ENCODE assay signal across 15 mouse cellular contexts in the genomic region with DNA sequence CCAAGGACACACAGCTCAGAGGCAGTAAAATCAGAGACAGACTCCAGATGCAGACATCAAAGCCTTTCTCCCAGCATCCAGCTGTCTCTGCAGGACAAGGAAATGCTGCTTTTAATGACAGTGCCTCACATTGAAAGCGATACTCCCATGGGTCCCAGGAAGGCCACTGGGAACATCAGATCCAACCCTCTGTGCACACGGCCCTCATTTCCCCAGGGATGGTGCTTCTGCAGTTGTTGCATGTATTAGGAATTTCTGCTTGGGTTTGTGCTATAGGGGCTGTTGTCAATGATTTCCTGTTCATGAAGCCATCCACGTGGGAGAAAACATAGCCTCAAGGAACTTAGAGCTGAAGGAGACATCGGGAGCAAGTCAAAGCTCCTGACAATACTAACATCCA. TPM values are rescaled to one million over a fixed set of nuclear protein-coding genes. Genes with fewer than 3 reads are reported as not detected.
DNase-seq lines count a peak whose midpoint lies in the region; ATAC-seq and TF ChIP-seq lines count a peak whose summit lies in the region.
"Had no signal": no experiment of that assay in that cellular context is flagged by ENCODE, and none has a peak within 500 bp of the region (broad histone marks: within the 10 kb centered on the region; RNA-seq: fewer than 3 reads in every experiment).

No protein-coding gene starts in this region.

- no peak overlapping the region for H3K9ac ChIP-seq in kidney, embryonic 14.5 days (ENCODE audit: low read depth, low read length)
- no peak overlapping the region for H3K9ac ChIP-seq in embryonic facial prominence, embryonic 12.5 days
- H3K9ac ChIP-seq: liver, embryonic 14.5 days; midbrain, embryonic 12.5 days had no signal

- no peaks in the 10 kb centered on the region for H3K36me3 ChIP-seq in kidney, adult 2 months (ENCODE audit: control insufficient read depth, insufficient read depth, low read length)
- no peaks in the 10 kb centered on the region for H3K36me3 ChIP-seq in kidney, embryonic 14.5 days (ENCODE audit: control insufficient read depth, insufficient read depth, low read length)
- no peaks in the 10 kb centered on the region for H3K36me3 ChIP-seq in C2C12 (ENCODE audit: control insufficient read depth, insufficient read depth)
- no peaks in the 10 kb centered on the region for H3K36me3 ChIP-seq in embryonic facial prominence, embryonic 12.5 days
- H3K36me3 ChIP-seq: hindbrain, embryonic 13.5 days had no signal

- H3K27ac ChIP-seq in gastrocnemius, adult 2 months: peak overlapping the region; percentile 96
- no peak overlapping the region for H3K27ac ChIP-seq in kidney, adult 2 months (ENCODE audit: insufficient read depth, low read depth, low read length)
- H3K27ac ChIP-seq in kidney, embryonic 14.5 days (ENCODE audit: low read depth, low read length): no peak overlapping the region
- H3K27ac ChIP-seq in embryonic facial prominence, embryonic 12.5 days: peak overlapping the region; percentile 82
- H3K27ac ChIP-seq: liver, embryonic 14.5 days had no signal

- H3K4me2 ChIP-seq in kidney, embryonic 14.5 days (replicated peaks; ENCODE audit: low read depth, low read length): no peak overlapping the region
- no peak overlapping the region for H3K4me2 ChIP-seq in embryonic facial prominence, embryonic 12.5 days (replicated peaks)

- DNase-seq in gastrocnemius, adult 2 months: no peak
- no peak for DNase-seq in gastrocnemius, postnatal 10 days
- peak; percentile 27 for DNase-seq in kidney, adult 2 months
- no peak for DNase-seq in layer of hippocampus, adult 18-20 months (ENCODE audit: low spot score in 2 of 2)
- DNase-seq: B cell, adult 2 months; cerebellum, adult 8-10 months; layer of hippocampus, postnatal 36 days; thymus, postnatal 25 days had no signal

- no peaks in the 10 kb centered on the region for H3K79me3 ChIP-seq in C2C12 (ENCODE audit: low read depth)

- intact Hi-C loops in gastrocnemius, adult 2 months (cut with DNase I): no loop called here

- 37% methylated on average over 4 of the region's 4 CpGs for WGBS in kidney, adult 2 months
- WGBS in kidney, embryonic 14.5 days: 19% methylated on average over 4 of the region's 4 CpGs
- WGBS in embryonic facial prominence, embryonic 12.5 days: 22% methylated on average over 4 of the region's 4 CpGs

- no peak overlapping the region for H3ac ChIP-seq in C2C12 (ENCODE audit: control insufficient read depth, insufficient read length, low read depth)

- no peak for TF ChIP-seq CTCF in gastrocnemius, adult 2 months (IDR thresholded peaks at IDR 0.05)
- no peak for TF ChIP-seq CTCF in kidney, adult 2 months (conservative IDR thresholded peaks at IDR 0.05; ENCODE audit: insufficient read depth, insufficient read length, low read depth, low read length)
- no peak for TF ChIP-seq CTCF in C2C12 (IDR thresholded peaks at IDR 0.05; ENCODE audit: control insufficient read depth, insufficient read depth, insufficient read length)

- no peaks in the 10 kb centered on the region for H3K4me1 ChIP-seq in kidney, adult 2 months (ENCODE audit: control insufficient read depth, insufficient read depth, low read length)
- H3K4me1 ChIP-seq in kidney, embryonic 14.5 days (ENCODE audit: control insufficient read depth, insufficient read depth, low read length): peaks cover 36% of the 10 kb centered on the region
- H3K4me1 ChIP-seq in embryonic facial prominence, embryonic 12.5 days: peaks cover 74% of the 10 kb centered on the region

- peak overlapping the region; percentile 62 for H3K4me3 ChIP-seq in gastrocnemius, adult 2 months
- H3K4me3 ChIP-seq in kidney, adult 2 months (ENCODE audit: insufficient read depth, low read depth, low read length): no peak overlapping the region
- no peak overlapping the region for H3K4me3 ChIP-seq in kidney, embryonic 14.5 days (ENCODE audit: low read length)
- H3K4me3 ChIP-seq in C2C12 (ENCODE audit: insufficient read depth, poor library complexity, severe bottlenecking): no peak overlapping the region
- H3K4me3 ChIP-seq in embryonic facial prominence, embryonic 12.5 days: no peak overlapping the region
- H3K4me3 ChIP-seq: erythroblast, embryonic 14.5 days; hindbrain, embryonic 13.5 days; midbrain, embryonic 12.5 days had no signal

- no peaks in the 10 kb centered on the region for H3K79me2 ChIP-seq in C2C12 (ENCODE audit: control insufficient read depth, insufficient read depth)

- no peaks in the 10 kb centered on the region for H3K9me3 ChIP-seq in kidney, embryonic 14.5 days (ENCODE audit: control insufficient read depth, low read length)
- no peaks in the 10 kb centered on the region for H3K9me3 ChIP-seq in embryonic facial prominence, embryonic 12.5 days
- H3K9me3 ChIP-seq: hindbrain, embryonic 13.5 days; midbrain, embryonic 12.5 days had no signal

- ATAC-seq in kidney, embryonic 14.5 days (ENCODE audit: low FRiP score, low TSS enrichment): no peak
- ATAC-seq in embryonic facial prominence, embryonic 12.5 days (ENCODE audit: insufficient number of reproducible peaks, insufficient read depth, low FRiP score, low TSS enrichment): no peak

- TF ChIP-seq POLR2A in kidney, adult 2 months (IDR thresholded peaks at IDR 0.05; ENCODE audit: low read depth, low read length): no peak

- H3K27me3 ChIP-seq in kidney, adult 2 months (replicated peaks; ENCODE audit: control insufficient read depth, insufficient read depth, low read length): no peaks in the 10 kb centered on the region
- H3K27me3 ChIP-seq in kidney, embryonic 14.5 days (ENCODE audit: control insufficient read depth, insufficient read depth, low read length): 0 out of 2 replicates have a peak, but pooled peaks cover 4% of the 10 kb centered on the region
- no peaks in the 10 kb centered on the region for H3K27me3 ChIP-seq in C2C12 (ENCODE audit: control insufficient read depth, insufficient read depth, insufficient read length)
- no peaks in the 10 kb centered on the region for H3K27me3 ChIP-seq in embryonic facial prominence, embryonic 12.5 days
- H3K27me3 ChIP-seq: hindbrain, embryonic 13.5 days; midbrain, embryonic 12.5 days had no signal

TF ChIP-seq in C2C12, 6 proteins besides CTCF, POLR2A, EP300 and RAD21:
- no peak for TF ChIP-seq MYOG (IDR thresholded peaks at IDR 0.05; ENCODE audit: control insufficient read depth, extremely low read depth, insufficient read length)
- TF ChIP-seq MYOD1 (IDR thresholded peaks at IDR 0.05; ENCODE audit: control insufficient read depth, insufficient read length, low read depth): peak; percentile 23

RNA-seq across cellular contexts. Expression of a gene that starts 8.3 kb away (rescaled TPM):
- 10 to 100 TPM; 35.4 to 40.7 TPM for total RNA-seq in gastrocnemius, adult 2 months (2021)
- total RNA-seq in gastrocnemius, postnatal 10 days (2021): 10 to 100 TPM; 27.9 TPM
- polyA plus RNA-seq in kidney, adult 2 months (2012; rRNA removed): 7.1 and 8.2 TPM in 2 replicates
- polyA plus RNA-seq in kidney, embryonic 14.5 days (2014; fragmentation: Nextera tagmentation; extraction: Ambion mirVana): 5.4 and 5.5 TPM in 2 replicates
- 8.5 TPM for polyA plus RNA-seq in C2C12 (2012; fragmentation: generic; extraction: Trizol)
- 18.8 and 20.8 TPM in 2 replicates for polyA plus RNA-seq in embryonic facial prominence, embryonic 12.5 days (2016; fragmentation: Nextera tagmentation; extraction: Ambion mirVana)
- 10 to 100 TPM; 38.3 to 39.2 TPM for total RNA-seq in layer of hippocampus, adult 18-20 months (2021)
- polyA plus RNA-seq: erythroblast, embryonic 14.5 days had no signal

Comparison
In these comparisons a context has a peak if more than half of its experiments do, and no peak if none do; other contexts are left out.
1. H3K27ac ChIP-seq: peak in gastrocnemius, adult 2 months (single experiment) and embryonic facial prominence, embryonic 12.5 days (single experiment); none in kidney, adult 2 months (single experiment) and kidney, embryonic 14.5 days (single experiment).